Mouse (Mus musculus) intestine, postnatal 0 days (tissue): Measurements from ENCODE around the gene Dnmt1. TPM values are rescaled to one million over a fixed set of nuclear protein-coding genes. Genes with fewer than 3 reads are reported as not detected.
A peak's percentile ranks its signal among the peaks of the same experiment; 100 is the strongest.

ENCODE experiments used
- ATAC-seq: fragments of 200-750 bp; cut with Nextera tagmentation; 2 replicates; pipeline ENCODE4 v1.8.0; 2017; ENCODE audit warnings: mild to moderate bottlenecking, moderate TSS enrichment, moderate library complexity
- H3K27ac ChIP-seq: fragments of 300-500 bp; sonication (generic); 2 replicates; pipeline ENCODE4 v1.5.1; 2014; ENCODE audit warnings: mild to moderate bottlenecking, low read depth, low read length, moderate library complexity
- H3K27me3 ChIP-seq: fragments of 300-500 bp; sonication (generic); replicated peaks from 2 replicates; pipeline ENCODE4 v1.6.1; 2014; ENCODE audit warnings: low read length, mixed read lengths; ENCODE audit not compliant: control insufficient read depth, insufficient read depth
- H3K36me3 ChIP-seq: fragments of 300-500 bp; sonication (generic); 2 replicates; pipeline ENCODE4 v1.6.1; 2014; ENCODE audit warnings: mild to moderate bottlenecking, moderate library complexity; ENCODE audit not compliant: control insufficient read depth, insufficient read depth
- H3K4me1 ChIP-seq: fragments of 300-500 bp; sonication (generic); replicated peaks from 2 replicates; pipeline ENCODE4 v1.6.1; 2014; ENCODE audit warnings: antibody characterized with exemption, low read length, mixed read lengths; ENCODE audit not compliant: control insufficient read depth, insufficient read depth
- H3K4me2 ChIP-seq: fragments of 300-500 bp; sonication (generic); replicated peaks from 2 replicates; pipeline ENCODE4 v1.6.1; 2014; ENCODE audit warnings: low read depth, mild to moderate bottlenecking, moderate library complexity
- H3K4me3 ChIP-seq: fragments of 300-500 bp; sonication (generic); 2 replicates; pipeline ENCODE4 v1.5.1; 2014; ENCODE audit warnings: low read depth, low read length
- H3K9ac ChIP-seq: fragments of 300-500 bp; sonication (generic); 2 replicates; pipeline ENCODE4 v1.6.1; 2014; ENCODE audit warnings: mild to moderate bottlenecking, low read depth, low read length
- H3K9me3 ChIP-seq: fragments of 300-500 bp; sonication (generic); 2 replicates; pipeline ENCODE4 v1.6.1; 2016; ENCODE audit warnings: mixed run types; ENCODE audit not compliant: control insufficient read depth
- CTCF ChIP-seq: sonication (generic); IDR thresholded peaks from 2 replicates; pipeline ENCODE4 v1.5.1; 2016; ENCODE audit warnings: low read depth, mild to moderate bottlenecking, control low read depth, antibody characterized with exemption, moderate library complexity
- WGBS: fragments of 180-500 bp; shearing (Covaris S2); extraction: QIAGEN DNeasy Blood & Tissue Kit; methylation state at CpG from one replicate; pipeline ENCODE4 v1.1.7; 2014; 5-methylcytosine and 5-hydroxymethylcytosine counted together
- polyA plus RNA-seq: library from polyadenylated mRNA; unstranded; fragments of >200 nt; fragmentation: Nextera tagmentation; extraction: Ambion mirVana; gene quantifications from 2 replicates; pipeline ENCODE4 v1.2.1, GENCODE M21; 2015

Gene Dnmt1
- polyA plus RNA-seq, 1 experiment from 2014 or later = 19.2 TPM

DNA sequence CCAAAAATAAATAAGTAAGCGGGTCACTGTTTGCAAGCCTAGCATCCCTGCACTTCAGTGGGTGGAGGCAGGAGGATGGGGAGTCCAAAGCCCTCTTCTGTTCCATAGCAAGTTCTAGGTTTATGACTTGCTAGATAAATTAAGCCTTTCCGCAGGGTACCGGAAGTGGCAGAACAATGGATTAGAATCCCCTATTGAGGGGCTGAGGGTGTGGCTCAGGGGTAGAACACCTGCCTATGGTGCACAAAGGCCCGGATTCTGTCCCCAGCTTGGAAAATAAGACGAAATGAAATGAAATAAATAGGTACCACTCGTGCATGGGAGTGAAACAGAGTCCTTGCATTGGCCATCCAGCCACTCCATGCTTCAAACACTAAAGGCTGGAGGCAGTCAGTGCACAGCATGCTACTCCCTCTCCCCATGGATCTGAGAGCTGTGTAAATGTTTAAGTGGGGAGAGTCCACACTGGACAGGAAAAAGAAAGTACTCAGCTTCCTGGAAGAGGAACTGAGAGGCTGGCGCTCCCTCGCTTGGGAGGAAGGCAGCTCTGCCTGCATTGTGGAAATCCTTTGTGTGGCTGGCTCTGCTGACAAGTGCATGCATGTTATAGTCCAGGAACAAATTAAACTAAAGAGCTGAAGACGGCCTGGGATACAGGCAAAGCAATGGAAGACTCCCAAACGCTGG lies 18.9 kb upstream of the Dnmt1 start:
- WGBS = 47% methylated on average over 10 of the region's 10 CpGs
- H3K4me2 ChIP-seq = no peak overlapping the region
- peaks cover 9% of the 10 kb centered on the region; the same call in 1 of the 2 replicates for H3K4me1 ChIP-seq
- H3K4me3 ChIP-seq = no peak overlapping the region
- no peak overlapping the region for H3K9ac ChIP-seq
- no peaks in the 10 kb centered on the region for H3K27me3 ChIP-seq
- no peak overlapping the region for H3K27ac ChIP-seq
- H3K36me3 ChIP-seq = no peaks in the 10 kb centered on the region
- no peaks in the 10 kb centered on the region for H3K9me3 ChIP-seq
- no peak for ATAC-seq
- TF ChIP-seq CTCF = no peak

DNA sequence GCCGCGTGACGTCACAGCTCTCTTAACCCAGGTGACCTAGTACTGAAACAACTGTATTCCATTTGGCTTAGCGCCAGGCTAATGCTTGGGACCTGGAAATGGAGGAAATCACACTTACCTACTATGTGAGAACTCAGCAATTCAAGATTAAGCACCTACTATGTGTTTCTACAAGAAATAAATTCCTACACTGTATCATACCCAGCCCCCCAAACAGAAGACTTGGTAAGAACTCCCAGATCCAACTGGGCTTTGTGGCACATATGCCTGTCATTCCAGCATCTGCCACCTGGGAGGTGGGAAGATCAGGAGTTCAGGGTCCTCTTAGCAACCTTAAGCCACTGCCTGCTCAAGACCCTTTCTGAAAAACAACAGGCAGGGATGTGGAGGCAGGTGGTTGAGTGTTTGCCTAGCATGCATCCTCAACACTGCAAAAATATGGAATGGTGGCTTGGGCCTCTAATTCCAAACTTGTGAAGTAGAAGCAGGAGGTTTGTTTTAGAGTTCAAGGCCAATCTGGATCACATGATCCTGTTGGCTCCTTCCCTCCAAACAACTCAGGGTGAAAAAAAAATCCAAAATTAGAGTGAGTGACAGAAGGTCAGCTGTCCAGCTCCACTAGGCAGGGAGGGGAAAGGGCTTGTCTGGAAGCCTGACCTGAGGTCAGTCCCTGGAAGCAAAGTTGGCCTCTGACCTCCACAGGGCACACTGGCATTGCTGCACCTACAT lies 17.4 kb upstream of the Dnmt1 start:
- ATAC-seq = peak; percentile 5; the same call in 1 of the 2 replicates
- Histone ChIP-seq H3K4me3 (peak overlapping the region; percentile 86), H3K27me3 (no peaks in the 10 kb centered on the region), H3K27ac (no peak overlapping the region), H3K36me3 (no peaks in the 10 kb centered on the region), H3K9ac (no peak overlapping the region; the same call in 1 of the 2 replicates), H3K4me2 (peak overlapping the region; percentile 97), H3K4me1 (peaks cover 9% of the 10 kb centered on the region; the same call in 1 of the 2 replicates), H3K9me3 (no peaks in the 10 kb centered on the region)
- peak; percentile 37 for TF ChIP-seq CTCF
- WGBS = 5% methylated on average over 4 of the region's 4 CpGs

DNA sequence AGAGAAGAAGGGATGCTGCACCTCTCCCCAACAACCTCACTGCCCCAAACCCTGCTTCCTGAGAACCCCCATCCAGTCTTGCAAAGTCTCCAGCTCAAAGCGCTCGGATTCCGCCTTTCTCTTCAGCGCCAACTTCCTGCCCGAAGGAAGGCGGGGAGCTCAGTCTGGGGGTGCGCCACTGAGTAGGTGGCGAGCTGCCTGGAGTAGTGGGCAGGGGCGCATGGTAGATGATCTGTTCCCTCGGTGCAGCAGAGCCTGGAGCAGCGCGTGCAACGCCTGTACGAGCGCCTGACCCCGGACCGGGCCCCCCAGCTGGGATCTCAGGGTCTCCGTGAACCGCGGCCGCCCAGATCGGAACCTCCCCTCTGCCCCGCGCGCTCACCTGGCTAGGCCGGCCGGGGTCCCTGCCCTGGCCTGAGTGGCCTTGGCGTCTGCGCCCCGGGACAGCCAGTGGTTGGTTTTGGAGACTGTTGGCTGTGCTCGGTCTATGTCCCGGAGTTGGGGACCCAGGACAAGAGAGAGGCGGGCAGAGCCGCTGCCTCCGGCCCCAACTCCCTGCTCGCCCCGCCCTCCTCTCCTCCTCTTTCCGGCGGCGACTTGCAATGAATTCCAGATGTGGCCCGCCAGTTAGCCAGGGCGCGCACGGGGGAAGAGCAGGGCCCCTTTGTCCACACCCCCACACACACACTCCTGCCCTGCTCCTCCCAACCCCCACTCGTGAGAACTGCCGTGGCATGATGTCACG lies 16.7 kb upstream of the Dnmt1 start, which contains the start of gene S1pr2:
TSS of gene S1pr2 (minus strand) at position 566 of the 745 bp plus-strand sequence.
- no peak for TF ChIP-seq CTCF
- Histone ChIP-seq H3K9ac (peak within 1 kb of the TSS; percentile 71), H3K36me3 (no peaks in the 10 kb centered on the region), H3K9me3 (no peaks in the 10 kb centered on the region), H3K4me2 (peak within 1 kb of the TSS; percentile 97), H3K4me3 (peak within 1 kb of the TSS; percentile 86), H3K27ac (peak within 1 kb of the TSS; percentile 84), H3K4me1 (peaks cover 9% of the 10 kb centered on the region), H3K27me3 (no peaks in the 10 kb centered on the region)
- peak; percentile 77 for ATAC-seq
- WGBS = under 1% methylated on average over 43 of the region's 47 CpGs

DNA sequence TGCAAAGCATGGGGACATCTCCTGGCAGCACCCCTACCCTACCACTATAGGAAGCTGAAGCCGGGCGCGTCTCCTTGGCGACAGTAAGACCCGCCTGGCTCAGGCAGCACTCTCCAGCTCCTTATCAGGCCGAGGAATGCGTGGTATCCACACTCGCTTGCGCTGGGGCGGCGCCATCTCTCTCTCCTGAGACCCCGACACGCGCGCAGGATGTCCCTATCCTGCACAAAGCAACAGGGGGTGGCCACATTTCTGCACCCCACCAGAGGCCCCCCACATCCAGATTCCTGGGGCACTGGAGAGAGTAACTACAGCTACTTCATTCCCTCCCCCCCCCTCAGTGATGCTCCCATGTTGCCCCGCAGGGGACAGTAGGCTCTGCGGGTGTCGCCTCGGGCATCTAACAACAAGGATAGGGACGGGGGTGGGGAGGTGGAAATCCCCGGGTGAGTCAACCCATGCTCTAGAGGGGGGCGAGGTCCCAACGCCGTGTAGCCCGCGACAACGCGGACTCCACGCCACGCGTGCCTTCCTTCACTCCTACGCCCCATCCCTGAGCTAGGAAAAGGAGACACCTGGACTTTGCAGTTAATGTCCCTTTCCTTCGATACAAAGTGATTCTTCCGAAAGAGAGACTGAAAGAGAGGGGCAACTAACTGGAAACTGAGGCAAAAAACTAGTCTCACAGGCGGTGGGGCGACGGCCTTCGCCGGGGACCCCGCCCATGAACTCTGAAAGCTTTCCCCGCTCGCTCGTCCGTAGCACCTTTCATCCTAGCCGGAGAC lies 15.9 kb upstream of the Dnmt1 start:
- H3K27me3 ChIP-seq = no peaks in the 10 kb centered on the region
- H3K9ac ChIP-seq = peak overlapping the region; percentile 71
- no peak for ATAC-seq
- no peaks in the 10 kb centered on the region for H3K9me3 ChIP-seq
- WGBS = 1% methylated on average over 44 of the region's 45 CpGs
- no peaks in the 10 kb centered on the region for H3K36me3 ChIP-seq
- peak overlapping the region; percentile 97 for H3K4me2 ChIP-seq
- TF ChIP-seq CTCF = 0 out of 2 replicates have a peak, but pooled peaks have one; percentile 7
- peak overlapping the region; percentile 86 for H3K4me3 ChIP-seq
- H3K27ac ChIP-seq = peak overlapping the region; percentile 84; the same call in 1 of the 2 replicates
- H3K4me1 ChIP-seq = peaks cover 9% of the 10 kb centered on the region

DNA sequence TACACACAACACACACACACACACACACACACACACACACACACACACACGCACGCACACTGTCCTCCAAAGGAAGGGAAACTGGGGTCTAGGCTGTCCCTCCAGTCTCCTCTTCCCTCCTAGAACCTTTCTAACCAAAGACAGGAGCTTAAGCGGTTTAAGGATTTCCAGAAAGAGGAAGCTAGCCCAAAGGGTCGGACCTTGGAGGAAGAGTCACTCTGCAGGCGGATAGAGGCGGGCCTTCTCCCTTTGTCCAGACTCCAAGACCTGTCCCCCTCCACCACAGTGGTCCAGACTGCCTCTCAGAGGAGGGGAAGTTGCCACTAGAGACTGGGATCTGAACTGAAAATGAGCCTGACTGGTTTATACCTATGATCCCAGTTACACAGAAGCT lies 14.0 kb upstream of the Dnmt1 start:
- peak overlapping the region; percentile 40 for H3K4me2 ChIP-seq
- no peak for ATAC-seq
- no peaks in the 10 kb centered on the region for H3K27me3 ChIP-seq
- H3K27ac ChIP-seq = peak overlapping the region; percentile 21
- H3K9ac ChIP-seq = no peak overlapping the region
- H3K36me3 ChIP-seq = peaks cover 4% of the 10 kb centered on the region; the same call in 1 of the 2 replicates
- TF ChIP-seq CTCF = no peak
- WGBS = 62% methylated on average over 6 of the region's 6 CpGs
- H3K9me3 ChIP-seq = no peaks in the 10 kb centered on the region
- no peak overlapping the region for H3K4me3 ChIP-seq
- H3K4me1 ChIP-seq = peaks cover 9% of the 10 kb centered on the region
